Mouse (Mus musculus): Measurements from ENCODE around the gene Cyp2d26.

DNA sequence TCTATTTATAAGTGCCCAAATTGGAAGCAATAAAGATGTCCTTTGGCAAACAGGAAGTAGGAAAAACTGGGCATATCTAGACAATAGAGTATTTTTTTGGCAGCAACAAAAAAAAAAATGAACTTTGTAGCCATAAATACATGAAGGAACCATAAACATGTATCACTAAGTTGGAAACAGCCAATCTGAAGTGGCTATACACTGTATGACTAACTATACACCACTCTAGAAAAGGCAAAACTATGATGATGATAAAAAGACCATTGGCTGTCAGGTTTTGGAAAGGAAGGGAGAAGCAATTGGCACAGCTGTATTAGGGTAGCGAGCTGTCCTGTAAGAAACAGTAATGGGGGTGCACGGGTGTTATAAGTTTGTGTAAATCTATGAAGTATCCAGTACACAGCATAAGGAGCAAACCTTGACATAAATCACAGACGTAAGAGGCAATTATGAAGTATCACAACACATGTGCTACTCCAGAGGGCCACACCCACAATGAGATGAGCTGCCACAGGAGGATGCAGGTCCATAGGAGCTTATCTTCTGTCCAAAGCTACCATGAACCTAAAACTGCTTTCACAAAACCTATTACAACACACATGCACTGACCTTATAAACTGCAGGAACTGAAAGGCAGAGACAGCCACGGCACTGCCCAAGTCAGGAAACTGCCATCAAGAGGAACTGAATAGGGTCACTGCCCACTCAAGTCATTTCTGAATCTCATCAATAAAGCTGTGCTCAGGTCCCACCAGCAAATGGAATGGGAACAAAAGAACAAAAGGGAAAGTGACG is 13.1 kb upstream of the Cyp2d26 start:
- TF ChIP-seq CTCF (IDR thresholded peaks at IDR 0.05; ENCODE audit: low read depth): no peak
- TF ChIP-seq EP300 (IDR thresholded peaks at IDR 0.05; ENCODE audit: low read depth): no peak

Measured in heart, postnatal 0 days (tissue).